Mouse (Mus musculus): ENCODE measurements around the gene Olfr1428. TPM values are rescaled to one million over a fixed set of nuclear protein-coding genes. Genes with fewer than 3 reads are reported as not detected.

Gene Olfr1428
- not detected for total RNA-seq (2023)

DNA sequence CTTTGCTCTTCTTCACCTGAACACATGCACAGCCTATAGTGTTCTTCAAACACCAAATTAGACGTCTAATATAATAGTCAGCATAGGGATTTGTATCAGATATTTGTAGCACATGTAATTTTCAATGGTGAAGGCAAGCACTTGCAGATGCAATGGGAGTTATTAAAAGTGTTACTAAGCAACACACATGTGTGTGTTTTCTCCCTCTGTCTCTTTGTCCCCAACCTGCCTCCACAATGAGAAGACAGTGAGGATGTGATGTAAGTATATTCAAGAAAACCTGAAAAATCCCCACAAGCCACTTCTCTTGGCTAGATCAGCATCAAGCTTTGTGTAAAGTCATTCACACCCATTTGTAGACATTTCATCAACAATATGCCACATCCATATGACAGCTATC lies at the start of gene Olfr1428:
TSS of gene Olfr1428 (minus strand) at position 101 of the 400 bp plus-strand sequence.

DNA sequence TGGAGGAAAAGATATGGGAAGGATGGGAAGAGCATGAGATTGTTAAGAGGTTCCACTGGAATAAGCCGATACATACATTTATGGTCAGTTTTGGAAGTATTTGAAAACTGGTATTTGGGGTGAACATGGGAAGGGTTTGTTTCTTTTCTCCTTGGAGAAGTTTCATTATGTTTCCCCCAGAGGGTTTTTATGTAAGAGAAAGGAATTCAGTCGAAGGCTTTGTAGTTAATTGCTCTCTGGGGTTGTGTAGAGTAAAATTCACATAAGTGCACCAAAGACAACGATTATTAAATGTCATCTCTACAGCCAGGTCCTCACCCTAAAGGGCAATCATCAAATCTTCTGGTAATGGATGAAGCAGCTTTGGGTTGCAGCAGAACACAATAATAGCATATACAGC lies 7.4 kb upstream of the Olfr1428 start, which contains the start of gene Olfr76:
TSS of gene Olfr76 (minus strand) at position 101 of the 400 bp plus-strand sequence.

DNA sequence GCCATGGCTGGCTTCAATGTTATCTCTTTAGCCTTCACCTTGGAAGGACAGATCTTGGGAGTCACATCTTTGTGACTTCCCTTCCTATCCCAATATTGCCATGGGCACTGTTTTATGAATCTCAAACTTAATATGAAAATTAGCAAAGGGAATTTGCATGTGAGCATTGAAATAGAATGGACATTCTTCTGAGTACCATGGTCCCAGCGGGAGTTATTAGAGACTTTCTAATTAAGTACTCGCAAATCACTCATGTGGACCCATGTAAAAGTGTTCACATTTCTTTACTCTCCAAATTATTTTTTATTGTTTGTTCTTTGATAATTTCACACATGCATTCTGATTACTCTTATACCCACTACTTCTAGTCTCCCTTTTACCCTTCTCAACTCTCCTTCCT lies 12.5 kb downstream of the Olfr1428 start, which contains the start of gene Olfr1427:
TSS of gene Olfr1427 (minus strand) at position 101 of the 400 bp plus-strand sequence.

DNA sequence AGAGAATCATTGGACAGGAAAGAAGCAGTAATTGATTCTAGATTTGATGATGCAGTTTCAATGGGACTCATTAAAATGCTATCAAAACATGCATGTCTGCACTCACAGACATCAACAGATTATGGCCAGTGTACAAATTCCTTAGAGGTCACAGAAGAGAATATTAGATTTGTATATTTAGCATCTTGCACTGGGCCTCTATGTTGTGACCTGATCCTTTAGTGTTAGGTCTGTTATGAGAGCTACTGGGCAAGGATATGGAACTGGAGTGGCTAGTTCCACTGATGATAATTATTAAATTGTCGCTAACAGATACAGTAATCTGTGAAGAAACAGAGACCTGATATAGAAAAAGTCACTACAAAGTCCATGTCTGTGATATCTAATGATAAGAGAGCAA lies 23.8 kb downstream of the Olfr1428 start, which contains the start of gene Olfr1426:
TSS of gene Olfr1426 (minus strand) at position 101 of the 400 bp plus-strand sequence.

DNA sequence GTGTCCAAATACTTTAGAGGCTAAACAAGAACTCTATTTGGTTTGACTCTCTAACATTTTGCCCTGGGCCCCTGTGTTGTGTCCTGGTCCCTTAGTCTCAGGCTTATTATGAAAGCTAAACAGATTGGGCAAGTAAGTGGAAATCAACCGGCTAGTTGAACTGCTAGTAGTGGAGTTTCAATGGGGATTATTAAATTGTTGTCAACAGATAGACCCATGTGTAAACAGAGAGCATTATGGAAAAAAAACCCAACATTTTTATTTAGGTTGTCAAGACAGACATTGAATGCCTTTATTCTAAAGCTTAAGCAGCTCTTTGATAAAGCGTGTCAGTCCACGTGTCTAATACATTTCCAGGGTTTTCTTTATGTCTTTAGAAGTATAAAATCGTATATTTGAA lies 38.1 kb downstream of the Olfr1428 start, which contains the start of gene Olfr1425:
TSS of gene Olfr1425 (minus strand) at position 101 of the 400 bp plus-strand sequence.

DNA sequence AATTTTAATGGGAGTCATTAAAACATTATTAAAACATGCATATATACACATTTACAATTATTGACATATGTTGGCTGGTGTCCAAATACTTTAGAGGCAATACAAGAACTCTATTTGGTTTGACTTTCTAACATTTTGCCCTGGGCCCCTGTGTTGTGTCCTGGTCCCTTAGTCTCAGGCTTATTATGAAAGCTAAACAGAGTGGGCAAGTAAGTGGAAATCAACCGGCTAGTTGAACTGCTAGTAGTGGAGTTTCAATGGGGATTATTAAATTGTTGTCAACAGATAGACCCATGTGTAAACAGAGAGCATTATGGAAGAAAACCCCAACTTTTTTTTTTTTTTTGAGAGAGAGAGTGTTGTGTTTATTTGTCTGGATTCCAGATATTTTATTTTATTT lies 53.1 kb downstream of the Olfr1428 start, which contains the start of gene Olfr1424:
TSS of gene Olfr1424 (minus strand) at position 101 of the 400 bp plus-strand sequence.

Other genes starting within 250 kb of the Olfr1428 start
- not detected for gene Olfr1419, start 240.8 kb downstream of the Olfr1428 start, total RNA-seq (2023)
- gene Olfr1420, start 229.3 kb downstream of the Olfr1428 start, total RNA-seq (2023): not detected
- 10 to 100 TPM; 52.7 to 54.4 TPM for gene Patl1, start 203.5 kb downstream of the Olfr1428 start, total RNA-seq (2023)
- 10 to 100 TPM; 44.4 to 45.5 TPM for gene Osbp, start 150.0 kb downstream of the Olfr1428 start, total RNA-seq (2023)
- not detected for gene Olfr1423, start 74.6 kb downstream of the Olfr1428 start, total RNA-seq (2023)
- not detected for gene Olfr1424, start 53.2 kb downstream of the Olfr1428 start, total RNA-seq (2023)
- gene Olfr1425, start 38.2 kb downstream of the Olfr1428 start, total RNA-seq (2023): not detected
- gene Olfr1426, start 23.9 kb downstream of the Olfr1428 start, total RNA-seq (2023): not detected
- not detected for gene Olfr1427, start 12.6 kb downstream of the Olfr1428 start, total RNA-seq (2023)
- not detected for gene Olfr76, start 7.3 kb upstream of the Olfr1428 start, total RNA-seq (2023)
- not detected for gene Olfr1555-ps1, start 54.2 kb upstream of the Olfr1428 start, total RNA-seq (2023)
- not detected for gene Olfr1431, start 84.7 kb upstream of the Olfr1428 start, total RNA-seq (2023)
- not detected for gene Olfr1432, start 116.7 kb upstream of the Olfr1428 start, total RNA-seq (2023)
- gene Olfr262, start 125.8 kb upstream of the Olfr1428 start, total RNA-seq (2023): not detected
- gene Olfr235, start 145.1 kb upstream of the Olfr1428 start, total RNA-seq (2023): not detected
- not detected for gene Olfr1434, start 164.0 kb upstream of the Olfr1428 start, total RNA-seq (2023)
- not detected for gene Olfr1436, start 183.2 kb upstream of the Olfr1428 start, total RNA-seq (2023)
- gene Olfr1437, start 209.2 kb upstream of the Olfr1428 start, total RNA-seq (2023): not detected
- not detected for gene Olfr1438-ps1, start 220.0 kb upstream of the Olfr1428 start, total RNA-seq (2023)